Mouse (Mus musculus) left cerebral cortex, postnatal 14 days (tissue): ENCODE measurements at regions not wholly inside any gene's neighbourhood (a gene's known extent, or its start where the extent isn't known, plus 50 kb on each side); places are given as distances from the start of the nearest gene placed in this dataset.
A peak's percentile ranks its signal among the peaks of the same experiment; 100 is the strongest.

ENCODE experiments used
- DNase-seq, 2 experiments: peaks; one replicate each; pipeline ENCODE4 v3.0.0; 2021 to 2022; ENCODE audit warnings: low spot score in 2 of 2, mixed read lengths in 1 of 2
- intact Hi-C: fragments of 180-260 bp; cut with DNase I; formaldehyde crosslinking; loops from one replicate; pipeline ENCODE4 v1.15.1; 2025

GRCm38 (mm10) chr12:66157630-66158292, 126.4 kb downstream of the Rpl10l start:
- no peak for DNase-seq
- intact Hi-C loops = loop anchor here (10.0 kb wide), 1 partner anchor 1067 kb away; the partner anchor contains the start of gene Mdga2

- intact Hi-C loops = loop anchor here (10.0 kb wide), 1 partner anchor 1068 kb away; the partner anchor contains the start of gene Mdga2
- peak in 1 of 2 experiments; percentile 23 for DNase-seq
Observed at GRCm38 (mm10) chr12:66156980-66157629, 127.1 kb downstream of the Rpl10l start.

GRCm38 (mm10) chr12:66130909-66131308, 153.3 kb downstream of the Rpl10l start:
- peak in 1 of 2 experiments; percentile 3 for DNase-seq
- intact Hi-C loops = no loop called here

- no peak for DNase-seq
- intact Hi-C loops = no loop called here
Observed at GRCm38 (mm10) chr12:66119565-66119964, 164.6 kb downstream of the Rpl10l start.

- no peak for DNase-seq
- intact Hi-C loops = no loop called here
Observed at GRCm38 (mm10) chr12:66090806-66091447, 193.3 kb downstream of the Rpl10l start.

GRCm38 (mm10) chr12:66060326-66060725, 223.9 kb downstream of the Rpl10l start:
- intact Hi-C loops = no loop called here
- no peak for DNase-seq

GRCm38 (mm10) chr12:66055206-66055605, 229.0 kb downstream of the Rpl10l start:
- intact Hi-C loops = no loop called here
- DNase-seq = no peak

- intact Hi-C loops = no loop called here
- DNase-seq = no peak
Observed at GRCm38 (mm10) chr12:66048936-66049335, 235.3 kb downstream of the Rpl10l start.

GRCm38 (mm10) chr12:66036281-66036680, 247.9 kb downstream of the Rpl10l start:
- peak in 1 of 2 experiments; percentile 16 for DNase-seq
- intact Hi-C loops = no loop called here

- DNase-seq = no peak
- intact Hi-C loops = no loop called here
Observed at GRCm38 (mm10) chr12:66027535-66027934, 256.7 kb downstream of the Rpl10l start.

GRCm38 (mm10) chr12:66012706-66013105, 271.5 kb downstream of the Rpl10l start:
- intact Hi-C loops = no loop called here
- DNase-seq = no peak
